Mouse (Mus musculus) kidney, embryonic 14.5 days (tissue): ENCODE results near the gene Oas3. TPM values are rescaled to one million over a fixed set of nuclear protein-coding genes. Genes with fewer than 3 reads are reported as not detected.

Source experiments
- ATAC-seq: fragments of 200-750 bp; cut with Nextera tagmentation; 2 replicates; pipeline ENCODE4 v1.8.0; 2017; ENCODE audit warnings: moderate number of reproducible peaks, mild to moderate bottlenecking, moderate TSS enrichment, moderate library complexity; ENCODE audit not compliant: low FRiP score, low TSS enrichment
- H3K27ac ChIP-seq: fragments of 300-500 bp; sonication (generic); 2 replicates; pipeline ENCODE4 v1.5.1; 2014; ENCODE audit warnings: low read depth, mild to moderate bottlenecking, low read length, moderate library complexity, mixed read lengths
- H3K27me3 ChIP-seq: fragments of 300-500 bp; sonication (generic); 2 replicates; pipeline ENCODE4 v1.6.1; 2014; ENCODE audit warnings: mild to moderate bottlenecking, low read length; ENCODE audit not compliant: control insufficient read depth, insufficient read depth
- H3K36me3 ChIP-seq: fragments of 300-500 bp; sonication (generic); 2 replicates; pipeline ENCODE4 v1.6.1; 2014; ENCODE audit warnings: low read length, mixed read lengths; ENCODE audit not compliant: control insufficient read depth, insufficient read depth
- H3K4me1 ChIP-seq: fragments of 300-500 bp; sonication (generic); 2 replicates; pipeline ENCODE4 v1.6.1; 2014; ENCODE audit warnings: low read length, mixed read lengths; ENCODE audit not compliant: control insufficient read depth, insufficient read depth
- H3K4me2 ChIP-seq: fragments of 300-500 bp; sonication (generic); replicated peaks from 2 replicates; pipeline ENCODE4 v1.6.1; 2014; ENCODE audit warnings: low read depth, mild to moderate bottlenecking, low read length
- H3K4me3 ChIP-seq: fragments of 300-500 bp; sonication (generic); 2 replicates; pipeline ENCODE4 v1.5.1; 2014; ENCODE audit warnings: mild to moderate bottlenecking, low read length
- H3K9ac ChIP-seq: fragments of 300-500 bp; sonication (generic); 2 replicates; pipeline ENCODE4 v1.6.1; 2014; ENCODE audit warnings: low read depth, mild to moderate bottlenecking, low read length, moderate library complexity
- H3K9me3 ChIP-seq: fragments of 300-500 bp; sonication (generic); 2 replicates; pipeline ENCODE4 v1.6.1; 2016; ENCODE audit warnings: low read length; ENCODE audit not compliant: control insufficient read depth
- WGBS: fragments of 180-500 bp; shearing (Covaris S2); extraction: QIAGEN DNeasy Blood & Tissue Kit; methylation state at CpG from one replicate; pipeline ENCODE4 v1.1.7; 2014; 5-methylcytosine and 5-hydroxymethylcytosine counted together
- polyA plus RNA-seq: library from polyadenylated mRNA; unstranded; fragments of >200 nt; fragmentation: Nextera tagmentation; extraction: Ambion mirVana; gene quantifications from 2 replicates; pipeline ENCODE4 v1.2.1, GENCODE M21; 2014

Oas3 gene
- polyA plus RNA-seq, 1 experiment from 2014 or later, result not detected

DNA sequence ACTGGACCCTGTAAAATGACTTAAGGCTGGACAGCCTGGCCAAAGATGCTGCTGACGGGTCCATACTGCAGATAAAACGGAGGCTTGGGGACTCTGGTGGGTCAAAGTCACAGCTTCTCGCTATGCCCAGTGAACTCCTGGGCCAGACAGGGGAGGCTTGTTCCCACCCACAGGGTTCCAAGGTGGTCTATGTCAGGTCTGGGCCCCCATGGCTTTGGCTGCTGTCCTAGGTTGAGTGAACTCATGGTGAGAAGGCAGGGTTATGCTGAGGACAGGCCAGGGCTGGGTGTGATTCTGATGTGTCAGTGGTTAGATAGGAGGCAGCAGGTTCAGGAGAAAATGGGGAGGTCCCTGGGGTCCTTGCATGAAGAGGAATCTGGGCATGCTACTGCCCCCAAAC lies 73.8 kb downstream of the Oas3 start:
- no peak overlapping the region for H3K27ac ChIP-seq
- H3K4me2 ChIP-seq, result no peak overlapping the region
- H3K9me3 ChIP-seq, result no peaks in the 10 kb centered on the region
- H3K27me3 ChIP-seq, result peaks cover 5% of the 10 kb centered on the region; the same call in 1 of the 2 replicates
- 78% methylated on average over 3 of the region's 3 CpGs for WGBS
- H3K4me3 ChIP-seq, result no peak overlapping the region
- peaks cover 8% of the 10 kb centered on the region for H3K4me1 ChIP-seq
- no peak overlapping the region for H3K9ac ChIP-seq
- ATAC-seq, result no peak
- no peaks in the 10 kb centered on the region for H3K36me3 ChIP-seq

Other genes starting within 250 kb of the Oas3 start
- gene Tpcn1, start 189.0 kb downstream of the Oas3 start, polyA plus RNA-seq, result 33.8 and 37.3 TPM in 2 replicates
- 0.57 and 1.4 TPM in 2 replicates for gene Iqcd, start 188.6 kb downstream of the Oas3 start, polyA plus RNA-seq
- gene Rita1, start 165.1 kb downstream of the Oas3 start, polyA plus RNA-seq, result 10.4 and 11.1 TPM in 2 replicates
- 22.3 and 37.7 TPM in 2 replicates for gene Ddx54, start 164.9 kb downstream of the Oas3 start, polyA plus RNA-seq
- gene Cfap73, start 143.4 kb downstream of the Oas3 start, polyA plus RNA-seq, result not detected in 2 replicates
- 0.23 and 0.31 TPM in 2 replicates for gene Rasal1, start 128.8 kb downstream of the Oas3 start, polyA plus RNA-seq
- 7.3 and 10.1 TPM in 2 replicates for gene Dtx1, start 65.7 kb downstream of the Oas3 start, polyA plus RNA-seq
- gene Oas2, start 27.8 kb downstream of the Oas3 start, polyA plus RNA-seq, result 0.19 and 0.37 TPM in 2 replicates
- not detected in 2 replicates for gene Oas1e, start 17.9 kb upstream of the Oas3 start, polyA plus RNA-seq
- gene Oas1c, start 34.9 kb upstream of the Oas3 start, polyA plus RNA-seq, result 0.30 and 0.63 TPM in 2 replicates
- gene Oas1f, start 69.7 kb upstream of the Oas3 start, polyA plus RNA-seq, result not detected in 2 replicates
- not detected in 2 replicates for gene Oas1h, start 83.8 kb upstream of the Oas3 start, polyA plus RNA-seq
- 0.10 and 0.45 TPM in 2 replicates for gene Oas1g, start 110.0 kb upstream of the Oas3 start, polyA plus RNA-seq
- gene Oas1a, start 129.9 kb upstream of the Oas3 start, polyA plus RNA-seq, result 1.8 and 2.2 TPM in 2 replicates
- not detected in 2 replicates for gene Oas1d, start 136.9 kb upstream of the Oas3 start, polyA plus RNA-seq
- not detected in 2 replicates for gene Rph3a, start 232.4 kb upstream of the Oas3 start, polyA plus RNA-seq